8 mouse cellular contexts compared by ENCODE assay signal in the genomic region with DNA sequence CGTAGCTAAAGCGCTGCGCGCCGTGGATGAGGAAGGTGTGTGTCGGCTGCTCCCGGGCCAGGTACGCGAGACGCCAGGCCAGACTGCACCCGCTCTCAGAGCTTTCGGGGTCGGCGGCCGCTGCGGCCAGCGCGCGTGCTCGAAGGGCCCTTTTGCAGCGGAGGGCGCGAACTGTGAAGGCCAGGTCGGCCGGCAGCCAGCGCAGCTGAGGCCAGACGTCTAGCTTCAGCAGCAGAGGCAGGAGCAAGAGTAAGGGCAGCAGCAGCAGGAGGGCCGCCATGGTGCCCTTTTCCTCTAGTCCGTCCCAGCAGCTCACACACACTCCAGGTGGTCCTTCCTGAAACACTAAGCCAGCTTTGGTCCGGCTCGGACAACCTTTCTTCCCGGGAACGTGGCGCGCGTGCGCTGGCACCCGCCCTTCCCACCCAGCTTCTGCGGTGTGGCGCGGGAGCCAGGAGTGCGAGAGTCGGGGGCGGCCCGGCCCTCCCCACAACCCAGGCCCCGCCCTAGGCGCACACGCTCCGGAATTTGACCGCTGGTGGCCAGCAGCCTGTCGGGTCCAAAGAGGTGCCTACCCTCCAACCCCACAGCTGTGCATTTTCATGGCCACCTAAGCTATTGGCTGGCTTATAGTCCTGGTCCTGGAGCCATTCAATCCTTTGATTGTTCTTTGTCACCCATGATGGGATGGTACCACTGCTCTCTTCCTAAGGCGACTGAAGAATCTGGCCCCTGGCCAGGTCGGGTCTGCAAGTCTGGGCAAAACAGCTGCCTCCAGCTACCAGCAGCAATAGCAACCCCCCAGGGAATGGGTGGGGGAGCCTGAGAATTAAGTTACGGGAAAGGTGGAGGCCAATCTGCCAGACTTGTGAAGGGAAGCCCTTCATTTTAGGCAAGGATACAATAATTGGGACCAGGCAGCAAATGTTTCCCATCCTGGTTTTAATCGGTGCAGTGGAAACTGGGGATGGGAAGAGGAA. TPM values are rescaled to one million over a fixed set of nuclear protein-coding genes. Genes with fewer than 3 reads are reported as not detected.
DNase-seq lines count a peak whose midpoint lies in the region; ATAC-seq and TF ChIP-seq lines count a peak whose summit lies in the region.

A gene (minus strand): TSS at position 428 of the 980 bp plus-strand sequence.

- H3K9me3 ChIP-seq in hindbrain, postnatal 0 days (ENCODE audit: low read length): no peaks in the 10 kb centered on the region
- no peaks in the 10 kb centered on the region for H3K9me3 ChIP-seq in limb, embryonic 15.5 days
- no peaks in the 10 kb centered on the region for H3K9me3 ChIP-seq in midbrain, postnatal 0 days (ENCODE audit: low read length)

- DNase-seq in layer of hippocampus, adult 18-20 months (ENCODE audit: low spot score in 2 of 2): peak in 1 of 2 experiments; percentile 27
- no peak for DNase-seq in layer of hippocampus, adult 9-10 months (ENCODE audit: low spot score)
- peak; percentile 78 to 79 for DNase-seq in cerebellum, postnatal 10 days
- DNase-seq in gastrocnemius, postnatal 10 days: peak; percentile 63
- DNase-seq in hindbrain, postnatal 0 days (ENCODE audit: low spot score): peak; percentile 75
- DNase-seq in midbrain, postnatal 0 days (ENCODE audit: low spot score): peak; percentile 71
- peak; percentile 83 for DNase-seq in yolk sac, embryonic 10.5 days (ENCODE audit: low spot score)

- peaks cover 42% of the 10 kb centered on the region for H3K36me3 ChIP-seq in hindbrain, postnatal 0 days (ENCODE audit: insufficient read depth, low read length)
- peaks cover 49% of the 10 kb centered on the region for H3K36me3 ChIP-seq in limb, embryonic 15.5 days
- peaks cover 42% of the 10 kb centered on the region for H3K36me3 ChIP-seq in midbrain, postnatal 0 days (ENCODE audit: insufficient read depth, low read length)

- 0 out of 2 replicates have a peak, but pooled peaks have one; percentile 6 for TF ChIP-seq CTCF in hindbrain, postnatal 0 days (IDR thresholded peaks at IDR 0.05; ENCODE audit: low read depth)
- no peak for TF ChIP-seq CTCF in midbrain, postnatal 0 days (IDR thresholded peaks at IDR 0.05)

- peaks cover 23% of the 10 kb centered on the region; the same call in 1 of the 2 replicates for H3K4me1 ChIP-seq in hindbrain, postnatal 0 days (ENCODE audit: insufficient read depth, low read length)
- H3K4me1 ChIP-seq in limb, embryonic 15.5 days: peaks cover 46% of the 10 kb centered on the region
- H3K4me1 ChIP-seq in midbrain, postnatal 0 days (ENCODE audit: insufficient read depth, low read length): peaks cover 21% of the 10 kb centered on the region

- H3K4me3 ChIP-seq in hindbrain, postnatal 0 days (ENCODE audit: low read length): peak within 1 kb of the TSS; percentile 71
- H3K4me3 ChIP-seq in limb, embryonic 15.5 days: peak within 1 kb of the TSS; percentile 76
- peak within 1 kb of the TSS; percentile 65 for H3K4me3 ChIP-seq in midbrain, postnatal 0 days (ENCODE audit: low read depth, low read length)

- no peaks in the 10 kb centered on the region for H3K27me3 ChIP-seq in hindbrain, postnatal 0 days (ENCODE audit: insufficient read depth, low read length)
- H3K27me3 ChIP-seq in limb, embryonic 15.5 days: no peaks in the 10 kb centered on the region
- no peaks in the 10 kb centered on the region for H3K27me3 ChIP-seq in midbrain, postnatal 0 days (ENCODE audit: insufficient read depth, low read length)

- peak; percentile 71 for ATAC-seq in hindbrain, postnatal 0 days
- ATAC-seq in limb, embryonic 15.5 days (ENCODE audit: insufficient number of reproducible peaks, low FRiP score, low TSS enrichment, low read depth): peak; percentile 66
- peak; percentile 62 for ATAC-seq in midbrain, postnatal 0 days (ENCODE audit: low FRiP score)

- H3K9ac ChIP-seq in hindbrain, postnatal 0 days (replicated peaks; ENCODE audit: low read length): peak within 1 kb of the TSS; percentile 92
- H3K9ac ChIP-seq in limb, embryonic 15.5 days: peak within 1 kb of the TSS; percentile 76
- peak within 1 kb of the TSS; percentile 75 for H3K9ac ChIP-seq in midbrain, postnatal 0 days (replicated peaks; ENCODE audit: low read length, poor library complexity, severe bottlenecking)

- H3K27ac ChIP-seq in hindbrain, postnatal 0 days: peak within 1 kb of the TSS; percentile 95
- H3K27ac ChIP-seq in limb, embryonic 15.5 days: peak within 1 kb of the TSS; percentile 97
- peak within 1 kb of the TSS; percentile 98 for H3K27ac ChIP-seq in midbrain, postnatal 0 days (ENCODE audit: low read depth, low read length)

- peak within 1 kb of the TSS; percentile 90 for H3K4me2 ChIP-seq in hindbrain, postnatal 0 days (ENCODE audit: low read depth, low read length)
- peak within 1 kb of the TSS; percentile 93 for H3K4me2 ChIP-seq in limb, embryonic 15.5 days
- H3K4me2 ChIP-seq in midbrain, postnatal 0 days (ENCODE audit: low read depth, low read length, poor library complexity, severe bottlenecking): peak within 1 kb of the TSS; percentile 61

- WGBS in hindbrain, postnatal 0 days: under 1% methylated on average over 51 of the region's 55 CpGs
- under 1% methylated on average over 54 of the region's 55 CpGs for WGBS in limb, embryonic 15.5 days
- under 1% methylated on average over 49 of the region's 55 CpGs for WGBS in midbrain, postnatal 0 days

RNA-seq across cellular contexts. Expression of the gene that starts here (rescaled TPM):
- 10 to 100 TPM; 12.3 to 12.7 TPM for total RNA-seq in layer of hippocampus, adult 18-20 months (2021)
- total RNA-seq in gastrocnemius, postnatal 10 days (2021): 1 to 10 TPM; 2.1 to 3.4 TPM
- 85.1 and 87.2 TPM in 2 replicates for total RNA-seq in hindbrain, postnatal 0 days (2014; rRNA removed)
- 28.3 and 30.3 TPM in 2 replicates for polyA plus RNA-seq in hindbrain, postnatal 0 days (2015; fragmentation: Nextera tagmentation; extraction: Ambion mirVana)
- 36.2 and 37.0 TPM in 2 replicates for polyA plus RNA-seq in limb, embryonic 15.5 days (2015; fragmentation: Nextera tagmentation; extraction: Ambion mirVana)
- total RNA-seq in midbrain, postnatal 0 days (2014; rRNA removed): 64.8 and 86.6 TPM in 2 replicates
- polyA plus RNA-seq in midbrain, postnatal 0 days (2015; fragmentation: Nextera tagmentation; extraction: Ambion mirVana): 30.8 and 31.4 TPM in 2 replicates
